Mouse (Mus musculus): ENCODE data around the gene Ppy. TPM values are rescaled to one million over a fixed set of nuclear protein-coding genes. Genes with fewer than 3 reads are reported as not detected.

Gene Ppy
- polyA plus RNA-seq, 1 experiment, result not detected

DNA sequence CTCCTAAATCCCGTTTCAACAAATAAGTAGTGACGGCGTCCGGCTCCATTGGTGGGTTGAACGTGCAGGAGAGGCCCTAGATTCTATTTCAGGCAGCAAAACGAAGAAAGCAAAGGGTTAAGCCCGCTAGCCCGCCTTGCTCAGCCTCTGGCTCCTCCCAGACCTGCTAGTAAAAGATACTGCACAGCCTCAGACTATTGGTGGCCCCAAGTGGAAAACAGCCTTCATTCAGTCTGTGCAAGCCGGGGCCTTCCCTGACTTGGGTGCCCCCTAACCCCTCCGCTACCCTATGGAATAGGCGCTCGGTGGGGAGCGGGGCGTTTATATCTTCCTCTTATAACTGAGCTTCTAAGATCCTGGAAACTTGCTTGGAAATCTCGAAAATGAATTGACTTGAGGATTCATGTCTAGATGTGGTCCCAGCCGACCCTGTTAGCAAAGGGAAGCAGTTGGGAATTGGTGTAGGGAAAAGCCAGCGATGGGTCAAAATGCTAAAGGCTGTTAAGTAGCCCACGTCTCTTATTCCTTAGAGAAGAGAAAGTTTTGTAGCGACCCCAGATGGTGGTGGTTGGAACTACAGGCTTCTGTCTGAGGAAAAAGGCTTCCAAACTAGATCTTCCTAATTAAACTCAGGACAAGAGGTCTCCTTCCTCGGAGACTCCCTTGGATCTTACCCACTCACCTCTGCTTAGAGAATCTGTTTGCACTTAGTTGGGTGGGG, 11.9 kb downstream of the Ppy start:
- peak in 1 of 2 experiments; percentile 90 for DNase-seq (ENCODE audit: extremely low spot score in 1 of 2, low spot score in 1 of 2)

- peak in 1 of 2 experiments; percentile 80 for DNase-seq (ENCODE audit: extremely low spot score in 1 of 2, low spot score in 1 of 2)
Observed at GRCm38 (mm10) chr11:102087931-102088898, 12.9 kb downstream of the Ppy start, which contains the start of gene Mpp2. Gene Mpp2 (minus strand): TSS chr11:102088515.

DNA sequence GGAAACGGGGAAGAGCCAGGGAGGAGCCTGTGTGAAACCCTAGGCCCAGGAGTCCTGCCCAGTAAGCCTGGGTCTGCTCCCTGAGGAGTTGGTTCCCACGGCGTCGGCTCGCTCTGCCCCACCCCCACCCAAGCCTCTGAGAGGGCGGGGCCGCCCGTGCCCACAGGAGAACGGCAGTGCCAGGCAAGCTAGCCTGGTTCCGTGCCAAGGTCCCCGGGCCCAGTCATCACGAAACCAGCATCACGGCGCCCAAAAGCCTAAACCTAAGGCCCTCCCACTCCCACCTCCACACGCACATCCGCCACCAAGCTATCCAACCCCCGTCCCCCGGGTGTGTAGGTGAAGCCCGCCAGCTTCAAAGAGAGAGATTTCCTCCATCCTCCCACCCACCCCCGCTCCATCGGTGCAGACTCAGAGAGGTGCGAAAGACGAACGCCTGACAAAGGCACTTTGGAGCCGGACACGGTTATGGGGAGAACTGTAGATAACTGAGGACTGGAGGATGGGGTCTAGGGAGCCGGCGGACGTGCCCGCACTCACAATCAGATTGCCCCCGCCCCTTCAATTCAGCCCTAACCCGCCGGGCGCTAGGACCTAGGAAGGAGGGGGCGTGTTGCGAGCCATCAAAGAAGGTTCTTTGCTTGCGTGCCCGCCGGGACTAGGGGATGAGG, 13.9 kb downstream of the Ppy start:
- peak; percentile 72 to 87 for DNase-seq (ENCODE audit: extremely low spot score in 1 of 2, low spot score in 1 of 2)

DNA sequence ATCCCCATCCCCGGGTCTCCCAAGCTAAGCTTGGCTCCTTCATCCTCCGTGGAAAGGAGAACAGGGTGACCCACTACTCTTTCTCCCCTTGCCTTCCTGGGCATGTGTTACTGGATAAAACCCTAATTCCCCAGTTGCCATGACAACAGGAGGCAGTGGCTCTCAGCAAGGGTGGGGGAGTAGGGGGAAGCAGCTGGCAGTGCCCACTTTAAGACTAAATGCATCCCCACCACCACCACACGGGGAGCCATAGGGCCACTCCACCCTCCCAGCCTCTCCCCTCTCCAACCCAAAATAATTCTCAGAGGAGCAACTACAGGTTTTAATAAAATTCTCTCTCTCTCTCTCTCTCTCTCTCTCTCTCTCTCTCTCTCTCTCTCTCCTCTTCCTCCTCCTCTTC, 14.8 kb downstream of the Ppy start:
- DNase-seq (ENCODE audit: extremely low spot score in 1 of 2, low spot score in 1 of 2), result peak; percentile 80 to 83

GRCm38 (mm10) chr11:102084159-102084558, 17.0 kb downstream of the Ppy start:
- no peak for DNase-seq (ENCODE audit: extremely low spot score in 1 of 2, low spot score in 1 of 2)

DNA sequence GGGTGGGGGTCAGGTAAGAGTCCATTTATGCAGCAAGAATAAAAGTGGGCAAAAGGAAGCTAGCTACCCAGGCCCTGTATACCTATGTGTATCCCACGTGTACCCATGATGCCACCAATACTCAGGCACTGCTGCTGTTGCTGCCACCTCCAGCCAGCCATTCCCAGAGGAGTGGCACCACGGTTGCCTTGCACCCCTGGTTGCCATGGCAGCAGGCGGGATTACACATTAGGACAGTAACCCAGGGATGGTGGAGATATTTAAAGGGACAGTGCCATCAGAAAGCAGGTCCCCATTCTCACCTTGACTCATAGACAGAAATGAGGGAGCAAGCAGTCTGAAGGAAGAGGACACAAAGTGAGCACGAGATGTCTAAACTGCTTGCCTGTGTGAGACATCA, 17.9 kb downstream of the Ppy start:
- DNase-seq (ENCODE audit: extremely low spot score in 1 of 2, low spot score in 1 of 2), result peak in 1 of 2 experiments; percentile 41

DNA sequence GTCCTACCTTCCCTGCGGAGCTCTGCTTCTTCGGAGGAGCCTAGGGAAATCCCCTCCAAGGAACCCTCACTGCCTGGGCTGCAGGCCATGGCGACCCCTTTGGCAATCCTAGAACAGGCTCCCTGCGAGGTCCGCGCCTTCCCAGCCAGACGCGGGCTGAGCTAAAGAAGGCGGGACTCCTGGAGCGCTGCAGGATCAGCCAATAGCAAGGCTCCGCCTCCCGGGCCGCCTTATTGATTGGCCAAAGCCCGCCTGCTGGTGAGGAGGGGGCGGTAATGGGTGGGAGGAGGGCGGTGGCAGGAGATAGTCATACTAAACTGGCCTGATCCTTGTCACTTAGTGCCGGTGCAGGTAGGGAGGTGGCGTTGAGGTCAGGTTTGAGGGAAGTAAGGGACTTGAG, 18.8 kb downstream of the Ppy start:
- DNase-seq (ENCODE audit: extremely low spot score in 1 of 2, low spot score in 1 of 2), result peak in 1 of 2 experiments; percentile 85

DNA sequence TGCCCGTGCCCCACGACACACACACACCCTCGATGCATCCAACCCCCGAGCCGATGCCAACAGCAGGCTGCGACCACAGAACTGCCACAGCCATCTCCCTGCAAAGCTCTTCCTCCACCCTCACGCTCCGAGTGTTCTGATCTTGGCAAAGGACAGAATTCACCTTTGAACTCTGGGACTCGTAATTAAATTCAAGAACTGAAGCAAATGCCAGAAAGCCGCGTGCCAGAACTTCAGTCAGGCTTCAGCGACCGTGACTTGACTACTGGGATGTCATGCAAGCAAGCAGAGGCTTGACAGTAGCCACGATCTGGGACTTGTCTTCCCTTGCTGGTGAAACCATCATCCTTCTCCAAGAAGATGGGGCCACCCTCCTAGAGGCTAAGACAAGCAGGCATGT, 27.4 kb downstream of the Ppy start:
- no peak for DNase-seq (ENCODE audit: extremely low spot score in 1 of 2, low spot score in 1 of 2)

DNA sequence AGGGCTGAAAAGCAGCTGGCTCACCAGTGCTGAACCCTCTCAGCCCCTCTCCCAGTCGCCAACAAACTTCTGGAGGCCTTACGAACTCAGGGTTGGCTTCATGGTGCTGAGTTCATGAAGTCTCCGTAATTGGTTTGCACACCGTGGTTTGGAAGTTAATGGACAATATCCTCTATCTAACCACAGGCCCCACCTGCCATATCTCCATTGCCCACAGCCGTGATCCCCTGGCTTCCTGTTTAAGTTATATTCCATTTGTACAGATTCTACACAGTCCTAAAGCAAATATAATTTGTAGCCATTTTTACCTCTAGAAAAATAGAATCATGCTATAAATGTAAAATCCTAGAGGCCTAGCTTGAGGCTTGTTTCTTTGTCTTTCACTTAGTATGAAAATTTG, 28.4 kb downstream of the Ppy start:
- DNase-seq (ENCODE audit: extremely low spot score in 1 of 2, low spot score in 1 of 2), result no peak

GRCm38 (mm10) chr11:102070426-102070825, 30.7 kb downstream of the Ppy start:
- DNase-seq (ENCODE audit: extremely low spot score in 1 of 2, low spot score in 1 of 2), result no peak

DNA sequence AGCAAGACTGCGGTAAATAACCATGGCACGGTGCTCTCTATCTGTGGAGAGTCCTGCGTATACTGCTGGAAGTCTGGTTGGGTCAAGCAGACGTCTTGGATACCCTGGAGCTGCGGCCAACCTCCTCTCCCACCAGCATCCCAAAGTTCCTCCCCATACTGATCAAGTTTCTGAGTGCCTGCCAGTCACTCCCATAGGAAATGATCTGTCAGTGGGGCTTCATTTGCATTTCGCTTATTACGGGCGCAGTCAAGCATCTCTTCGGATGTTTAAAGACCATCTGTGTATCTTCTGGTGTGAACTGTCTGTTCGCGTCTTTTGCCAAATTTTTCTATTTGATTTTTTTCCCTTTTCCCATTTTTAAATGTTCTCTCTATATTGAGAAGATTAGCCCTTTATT, 31.5 kb downstream of the Ppy start:
- DNase-seq (ENCODE audit: extremely low spot score in 1 of 2, low spot score in 1 of 2), result peak in 1 of 2 experiments; percentile 34

DNA sequence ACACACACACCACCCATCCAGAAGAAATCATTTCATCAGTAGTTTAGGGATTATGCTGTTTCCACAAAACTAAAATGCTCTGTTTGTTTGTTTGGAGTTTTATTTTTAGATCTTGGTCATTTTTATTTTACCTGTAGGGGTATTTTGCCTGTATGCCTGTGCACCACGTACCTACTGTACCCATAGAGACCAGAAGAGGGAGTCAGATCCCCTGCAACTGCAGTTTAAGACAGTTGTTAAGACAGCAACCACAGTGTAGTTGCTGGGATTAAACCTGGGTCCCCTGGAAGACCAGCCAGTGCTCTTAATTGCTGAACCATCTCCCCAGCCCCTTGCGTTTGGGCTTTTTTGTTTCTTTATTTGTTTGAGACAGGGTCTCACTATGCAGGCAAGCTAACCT, 32.1 kb downstream of the Ppy start:
- DNase-seq (ENCODE audit: extremely low spot score in 1 of 2, low spot score in 1 of 2), result peak in 1 of 2 experiments; percentile 33

GRCm38 (mm10) chr11:102063076-102063475, 38.0 kb downstream of the Ppy start:
- DNase-seq (ENCODE audit: extremely low spot score in 1 of 2, low spot score in 1 of 2), result no peak

GRCm38 (mm10) chr11:102061941-102062473, 39.1 kb downstream of the Ppy start:
- DNase-seq (ENCODE audit: extremely low spot score in 1 of 2, low spot score in 1 of 2), result no peak

DNA sequence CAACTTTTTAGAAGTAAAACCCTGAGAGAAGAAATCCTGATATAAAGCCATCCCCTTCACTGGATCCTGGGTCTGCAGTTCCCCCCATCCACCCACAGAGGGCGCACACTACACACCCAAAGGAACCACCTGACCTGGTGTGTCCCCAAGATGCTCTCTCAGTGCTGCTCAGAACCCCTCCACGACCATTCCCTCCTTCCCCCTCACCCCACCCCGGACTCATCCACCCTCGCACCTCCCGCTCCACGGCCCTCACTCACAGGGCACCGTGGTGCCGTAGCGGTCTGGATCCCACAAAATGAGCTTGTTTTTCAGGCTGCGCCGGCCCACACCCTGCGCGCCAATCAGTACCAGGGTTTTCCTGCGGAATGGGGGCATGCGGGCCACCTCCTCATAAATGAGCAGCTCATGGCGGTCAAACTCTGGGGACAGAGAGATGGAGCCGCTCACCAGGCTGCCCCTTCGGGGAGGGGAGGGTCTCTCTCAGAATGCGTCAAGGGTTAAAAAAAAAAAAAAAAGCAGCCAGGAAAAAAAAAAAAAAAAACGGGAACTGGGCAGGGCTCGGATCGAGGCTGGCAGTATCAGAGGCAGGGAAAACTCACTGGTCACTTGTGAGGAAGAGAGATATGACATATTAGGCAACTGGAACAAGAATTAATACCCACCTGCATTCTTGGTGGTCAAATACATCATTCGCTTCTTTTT, 39.7 kb downstream of the Ppy start:
- peak; percentile 70 to 91 for DNase-seq (ENCODE audit: extremely low spot score in 1 of 2, low spot score in 1 of 2)

GRCm38 (mm10) chr11:102053847-102054246, 47.3 kb downstream of the Ppy start:
- DNase-seq (ENCODE audit: extremely low spot score in 1 of 2, low spot score in 1 of 2), result peak in 1 of 2 experiments; percentile 72

DNA sequence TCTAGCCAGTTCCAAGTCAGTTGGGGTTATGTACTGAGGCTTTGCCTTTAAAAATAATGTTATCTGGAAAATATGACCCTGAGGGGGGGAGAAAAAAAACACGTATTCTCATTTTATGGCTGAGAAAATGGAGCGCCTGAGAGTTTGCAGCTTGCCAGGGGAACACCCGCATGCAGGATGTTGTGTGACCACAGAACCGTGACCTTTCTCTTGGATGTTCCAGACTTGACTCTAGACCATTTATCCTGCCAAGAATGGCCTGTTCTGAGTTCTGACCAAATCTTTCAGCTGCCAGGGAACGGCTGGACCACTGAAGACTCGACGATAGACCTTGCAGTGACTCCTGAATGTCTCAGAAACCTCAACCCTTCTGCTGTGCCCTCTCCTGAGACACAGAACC, 47.9 kb downstream of the Ppy start:
- DNase-seq (ENCODE audit: extremely low spot score in 1 of 2, low spot score in 1 of 2), result no peak

DNA sequence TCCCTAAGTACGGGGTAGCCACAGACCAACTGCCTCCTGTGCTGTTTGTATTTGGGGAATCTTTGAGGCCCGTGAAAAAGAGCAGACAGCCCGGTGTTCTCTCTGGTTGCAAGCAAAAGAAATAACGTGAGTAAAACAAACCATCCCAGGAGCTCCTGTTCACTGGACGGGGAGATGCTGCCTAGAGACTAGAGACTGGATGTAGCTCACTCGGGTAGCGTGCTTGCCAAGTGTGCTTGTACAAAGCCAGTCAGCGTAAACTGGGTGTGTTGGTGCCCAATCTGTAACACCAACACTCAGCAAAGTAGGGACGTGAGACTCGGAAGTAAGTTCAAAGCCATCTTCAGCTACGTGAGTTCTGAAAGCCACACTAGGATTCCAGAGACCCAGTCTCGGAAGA, 48.4 kb downstream of the Ppy start:
- no peak for DNase-seq (ENCODE audit: extremely low spot score in 1 of 2, low spot score in 1 of 2)

- DNase-seq (ENCODE audit: extremely low spot score in 1 of 2, low spot score in 1 of 2), result no peak
Observed at GRCm38 (mm10) chr11:102051954-102052353, 49.2 kb downstream of the Ppy start.

- no peak for DNase-seq (ENCODE audit: extremely low spot score in 1 of 2, low spot score in 1 of 2)
Observed at GRCm38 (mm10) chr11:102051541-102051940, 49.6 kb downstream of the Ppy start.
